Mouse (Mus musculus) bone marrow macrophage, adult 2 months (primary cell): ENCODE measurements around the gene Pum1. TPM values are rescaled to one million over a fixed set of nuclear protein-coding genes. Genes with fewer than 3 reads are reported as not detected.

ENCODE experiments used
- H3K27ac ChIP-seq: 2 replicates; pipeline ENCODE4 v1.5.1; 2012; ENCODE audit warnings: low read depth, low read length; ENCODE audit not compliant: insufficient read depth
- H3K4me1 ChIP-seq: 2 replicates; pipeline ENCODE4 v1.6.1; 2012; ENCODE audit warnings: low read length; ENCODE audit not compliant: control insufficient read depth, insufficient read depth
- H3K4me3 ChIP-seq: 2 replicates; pipeline ENCODE4 v1.5.1; 2012; ENCODE audit warnings: mild to moderate bottlenecking, low read length, moderate library complexity; ENCODE audit not compliant: insufficient read depth
- CTCF ChIP-seq: IDR thresholded peaks from 2 replicates; pipeline ENCODE4 v1.5.1; 2012; ENCODE audit warnings: low read depth, mild to moderate bottlenecking, low read length, moderate library complexity
- POLR2A ChIP-seq: IDR thresholded peaks from 2 replicates; pipeline ENCODE4 v1.6.1; 2012; ENCODE audit warnings: mild to moderate bottlenecking, low read depth, low read length, borderline replicate concordance
- polyA plus RNA-seq: library from polyadenylated mRNA; stranded (reverse); fragments of >200 nt; gene quantifications from 2 replicates; pipeline ENCODE4 v1.2.4, GENCODE M21; 2012; ENCODE audit not compliant: missing spikeins, insufficient read depth, insufficient read length

Pum1 gene
- polyA plus RNA-seq, 1 experiment: 35.2 TPM

DNA sequence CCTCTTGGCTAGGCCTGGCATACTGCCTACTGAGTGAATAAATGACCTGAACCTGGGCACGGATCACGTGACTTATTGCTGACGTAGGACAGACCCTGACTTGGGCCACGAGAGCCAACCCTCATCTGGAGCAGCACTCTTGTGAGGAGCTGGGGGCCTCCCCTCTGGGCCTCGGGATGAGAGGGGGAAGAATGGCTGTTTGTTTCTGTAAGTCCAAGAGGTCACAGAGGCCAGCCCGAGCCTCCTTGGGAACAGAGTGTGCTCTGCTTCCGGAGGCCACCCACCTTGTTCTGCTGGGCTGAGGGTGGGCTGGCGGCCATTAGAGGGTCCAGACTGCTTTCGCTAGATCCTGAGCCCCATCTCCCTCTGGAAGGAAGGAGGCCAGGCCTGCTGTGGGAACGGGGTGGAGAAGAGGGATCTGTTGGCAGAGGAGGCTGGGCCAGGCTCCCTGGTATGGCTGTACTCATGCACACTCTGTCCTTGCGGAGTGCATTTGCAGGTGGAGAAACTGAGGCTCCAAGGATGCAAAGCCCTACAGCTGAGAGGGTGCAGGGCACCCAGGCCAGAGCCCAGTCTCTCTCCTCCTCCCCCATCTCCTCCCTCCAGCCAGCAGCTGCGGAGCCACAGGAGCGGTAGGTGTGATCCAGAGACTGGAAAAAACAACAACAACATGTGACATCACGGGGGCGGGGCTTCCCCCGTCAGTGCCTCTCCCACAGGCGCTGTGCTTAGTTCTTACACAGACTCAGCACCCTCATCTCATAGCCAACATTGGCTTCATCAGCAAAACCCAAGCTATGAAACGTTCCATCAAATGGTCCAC lies 165.9 kb downstream of the Pum1 start:
- Histone ChIP-seq H3K4me1 (no peaks in the 10 kb centered on the region), H3K4me3 (no peak overlapping the region), H3K27ac (no peak overlapping the region)
- TF ChIP-seq POLR2A (no peak), CTCF (no peak)

Other genes starting within 250 kb of the Pum1 start
- 0.54 TPM in 1 of 2 replicates, not detected in the other for gene Nkain1, start 89.1 kb upstream of the Pum1 start, polyA plus RNA-seq
- 259 and 302 TPM in 2 replicates for gene Sdc3, start 129.2 kb downstream of the Pum1 start, polyA plus RNA-seq
- 1,649 and 1,910 TPM in 2 replicates for gene Laptm5, start 249.8 kb downstream of the Pum1 start, polyA plus RNA-seq